Mouse (Mus musculus) G1E (cell line): Measurements from ENCODE around the gene Abcb1b.

Experiments
- CTCF ChIP-seq: IDR thresholded peaks from 2 replicates; pipeline ENCODE4 v1.5.1; 2012; ENCODE audit warnings: low read depth, low read length, inconsistent platforms, mixed read lengths
- GATA1 ChIP-seq: IDR thresholded peaks from 2 replicates; pipeline ENCODE4 v1.6.1; 2012; ENCODE audit warnings: borderline replicate concordance, low read length, inconsistent platforms, mixed read lengths
- GATA2 ChIP-seq: IDR thresholded peaks from 2 replicates; pipeline ENCODE4 v1.6.1; 2012; ENCODE audit warnings: low read depth, low read length, inconsistent platforms, borderline replicate concordance
- POLR2AphosphoS5 ChIP-seq: IDR thresholded peaks from 2 replicates; pipeline ENCODE4 v1.6.1; 2012; ENCODE audit warnings: low read depth, low read length, inconsistent platforms; ENCODE audit not compliant: insufficient replicate concordance
- TAL1 ChIP-seq: conservative IDR thresholded peaks from 2 replicates; pipeline ENCODE4 v1.6.1; 2012; ENCODE audit warnings: low read depth, low read length, inconsistent platforms, mixed read lengths

DNA sequence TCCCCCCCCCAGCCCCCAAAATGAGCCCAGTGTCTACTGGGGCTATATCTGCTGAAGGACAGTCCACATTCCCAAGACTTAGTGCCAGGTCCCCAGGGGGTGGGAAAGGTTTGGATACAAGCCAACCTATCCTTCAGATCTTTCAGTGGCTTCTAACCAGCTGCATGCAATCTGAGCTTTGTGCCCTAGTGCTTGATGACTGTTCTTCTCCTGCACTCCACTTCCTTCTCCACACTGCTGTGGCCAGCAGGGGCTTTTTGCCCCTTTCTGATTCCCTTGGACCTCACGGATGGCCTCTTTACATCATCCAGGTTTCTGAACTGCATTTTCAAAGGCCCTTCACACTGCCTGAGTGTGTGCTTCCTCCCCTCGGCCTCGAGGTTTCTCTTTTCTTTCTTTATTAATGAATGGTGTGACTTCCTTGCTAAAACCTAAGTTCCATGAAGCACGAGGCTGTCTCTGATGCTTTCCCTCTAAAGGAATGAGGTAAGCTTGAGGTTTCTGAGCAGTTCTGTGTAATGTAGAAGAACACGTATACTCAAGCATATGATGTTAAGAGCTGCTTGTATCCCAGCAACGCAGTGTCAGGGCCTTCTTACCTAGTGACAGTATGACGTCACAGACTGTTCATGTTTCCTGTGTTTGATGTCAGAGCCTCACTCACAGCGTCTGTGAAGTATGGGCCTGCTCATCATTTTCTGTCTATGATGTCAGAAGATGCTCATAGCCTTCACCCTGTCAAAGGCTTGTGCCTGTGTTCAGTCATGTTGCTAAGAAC is 40.9 kb downstream of the Abcb1b start:
- no peak for TF ChIP-seq CTCF
- TF ChIP-seq GATA1 = no peak
- no peak for TF ChIP-seq POLR2AphosphoS5
- TF ChIP-seq TAL1 = no peak
- no peak for TF ChIP-seq GATA2
